Mouse (Mus musculus) ES-E14 (cell line): ENCODE measurements around the gene Popdc2.

Experiments used
- HCFC1 ChIP-seq: IDR thresholded peaks from 2 replicates; pipeline ENCODE4 v1.6.1; 2012; ENCODE audit warnings: low read length, inconsistent platforms, borderline replicate concordance; ENCODE audit not compliant: insufficient read depth
- ZC3H11A ChIP-seq: IDR thresholded peaks from 2 replicates; pipeline ENCODE4 v1.6.1; 2012; ENCODE audit warnings: low read depth, mild to moderate bottlenecking, inconsistent platforms, low read length, borderline replicate concordance

- TF ChIP-seq HCFC1, result no peak
- TF ChIP-seq ZC3H11A, result no peak
These were observed 2.2 kb upstream of the Popdc2 start for GRCm38 (mm10) chr16:38359857-38360256.
